Mouse (Mus musculus) liver, postnatal 0 days (tissue): ENCODE data around the gene Hspb1. TPM values are rescaled to one million over a fixed set of nuclear protein-coding genes. Genes with fewer than 3 reads are reported as not detected.

Source experiments
- ATAC-seq: fragments of 200-750 bp; cut with Nextera tagmentation; 2 replicates; pipeline ENCODE4 v1.8.0; 2017; ENCODE audit warnings: mild to moderate bottlenecking, moderate library complexity
- DNase-seq: peaks from one replicate; pipeline ENCODE4 v3.0.0-alpha.2; 2016
- H3K27ac ChIP-seq: fragments of 300-500 bp; sonication (generic); 2 replicates; pipeline ENCODE4 v1.5.1; 2014; ENCODE audit warnings: antibody characterized with exemption, moderate library complexity, mild to moderate bottlenecking, low read depth
- H3K27me3 ChIP-seq: fragments of 300-500 bp; sonication (generic); 2 replicates; pipeline ENCODE4 v1.6.1; 2014; ENCODE audit warnings: low read length, control low read depth, mixed read lengths; ENCODE audit not compliant: insufficient read depth
- H3K36me3 ChIP-seq: fragments of 300-500 bp; sonication (generic); replicated peaks from 2 replicates; pipeline ENCODE4 v1.6.1; 2014; ENCODE audit warnings: mild to moderate bottlenecking, control low read depth, low read length, moderate library complexity, mixed read lengths; ENCODE audit not compliant: insufficient read depth
- H3K4me1 ChIP-seq: fragments of 300-500 bp; sonication (generic); 2 replicates; pipeline ENCODE4 v1.6.1; 2014; ENCODE audit warnings: antibody characterized with exemption, mild to moderate bottlenecking, control low read depth; ENCODE audit not compliant: insufficient read depth
- H3K4me2 ChIP-seq: fragments of 300-500 bp; sonication (generic); 2 replicates; pipeline ENCODE4 v1.6.1; 2014; ENCODE audit warnings: low read depth, mild to moderate bottlenecking, low read length, moderate library complexity, mixed read lengths
- H3K4me3 ChIP-seq: fragments of 300-500 bp; sonication (generic); 2 replicates; pipeline ENCODE4 v1.5.1; 2014; ENCODE audit warnings: low read depth, low read length
- H3K9ac ChIP-seq: fragments of 300-500 bp; sonication (generic); replicated peaks from 2 replicates; pipeline ENCODE4 v1.6.1; 2014; ENCODE audit warnings: mild to moderate bottlenecking, moderate library complexity
- H3K9me3 ChIP-seq: fragments of 300-500 bp; sonication (generic); 2 replicates; pipeline ENCODE4 v1.6.1; 2016; ENCODE audit warnings: mild to moderate bottlenecking, control low read depth, low read length, mixed read lengths
- CTCF ChIP-seq: sonication (generic); IDR thresholded peaks from 2 replicates; pipeline ENCODE4 v1.5.1; 2016; ENCODE audit warnings: antibody characterized with exemption, low read depth
- EP300 ChIP-seq: IDR thresholded peaks from 2 replicates; pipeline ENCODE4 v1.6.1; 2016; ENCODE audit warnings: antibody characterized with exemption, low read depth, mild to moderate bottlenecking
- WGBS: fragments of 180-500 bp; shearing (Covaris S2); extraction: QIAGEN DNeasy Blood & Tissue Kit; methylation state at CpG from one replicate; pipeline ENCODE4 v1.1.7; 2014; ENCODE audit not compliant: insufficient replicate concordance; 5-methylcytosine and 5-hydroxymethylcytosine counted together
- polyA plus RNA-seq: library from polyadenylated mRNA; unstranded; fragments of >200 nt; fragmentation: Nextera tagmentation; extraction: Ambion mirVana; gene quantifications from 2 replicates; pipeline ENCODE4 v1.2.1, GENCODE M21; 2015

The Hspb1 gene
- 4.5 and 9.1 TPM in 2 replicates for polyA plus RNA-seq

- DNase-seq = peak; percentile 50
- Histone ChIP-seq H3K36me3 (no peaks in the 10 kb centered on the region), H3K4me2 (peak within 1 kb of the TSS; percentile 63), H3K4me3 (peak within 1 kb of the TSS; percentile 27), H3K4me1 (no peaks in the 10 kb centered on the region; the same call in 1 of the 2 replicates), H3K27me3 (peaks cover 33% of the 10 kb centered on the region), H3K9me3 (no peaks in the 10 kb centered on the region), H3K27ac (no peak within 1 kb of the TSS), H3K9ac (no peak within 1 kb of the TSS)
- 2% methylated on average over 24 of the region's 24 CpGs for WGBS
- ATAC-seq = peak; percentile 62
- TF ChIP-seq CTCF = no peak
- TF ChIP-seq EP300 = no peak
Measured at GRCm38 (mm10) chr5:135887675-135888102, at the start of gene Hspb1. TSS of gene Hspb1 (plus strand) at chr5:135887919.

DNA sequence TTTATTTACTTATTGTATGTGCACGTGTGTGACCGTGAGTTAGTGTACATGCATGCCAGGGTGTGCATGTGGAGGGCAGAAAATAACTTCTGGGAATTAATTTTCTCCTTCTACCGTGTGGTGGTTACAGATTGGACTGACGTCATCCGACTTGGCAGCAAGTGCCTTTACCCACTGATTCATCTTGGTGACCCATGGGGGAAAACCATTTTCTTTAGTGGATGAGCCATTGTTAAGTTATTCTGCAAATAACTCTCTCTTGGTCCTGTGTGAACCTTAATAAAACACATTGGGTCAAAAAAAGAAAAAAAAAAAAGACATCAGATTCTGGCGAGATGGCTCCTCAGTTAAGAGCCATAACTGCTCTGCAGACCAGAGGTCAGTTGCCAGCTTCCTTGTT lies 46.1 kb upstream of the Hspb1 start:
- Histone ChIP-seq H3K27me3 (no peaks in the 10 kb centered on the region), H3K36me3 (no peaks in the 10 kb centered on the region), H3K27ac (no peak overlapping the region), H3K4me1 (no peaks in the 10 kb centered on the region), H3K9ac (no peak overlapping the region), H3K4me2 (no peak overlapping the region), H3K4me3 (no peak overlapping the region), H3K9me3 (no peaks in the 10 kb centered on the region)
- no peak for DNase-seq
- TF ChIP-seq CTCF (no peak), EP300 (no peak)
- 68% methylated on average over 6 of the region's 6 CpGs for WGBS
- no peak for ATAC-seq

DNA sequence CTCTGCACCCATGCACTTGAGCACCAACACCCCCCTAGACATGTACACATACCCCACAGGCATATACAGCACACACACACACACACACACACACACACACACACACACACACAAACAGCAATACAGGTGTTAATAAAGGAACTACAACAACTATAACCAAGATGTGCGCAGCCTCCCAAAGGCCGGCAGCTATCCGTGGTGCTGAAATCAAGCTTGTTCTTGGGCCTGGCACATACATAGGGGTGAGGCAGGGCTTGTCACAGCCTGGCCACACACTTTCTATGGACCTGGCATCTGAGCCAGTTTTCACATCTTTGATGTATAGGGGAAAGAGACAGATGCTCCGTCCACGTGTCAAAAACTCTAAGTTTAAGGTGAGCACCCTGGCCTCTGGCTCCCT lies 44.3 kb upstream of the Hspb1 start:
- no peak overlapping the region for H3K9ac ChIP-seq
- 25% methylated on average over 5 of the region's 5 CpGs for WGBS
- H3K4me3 ChIP-seq = no peak overlapping the region
- no peak for TF ChIP-seq EP300
- no peak for TF ChIP-seq CTCF
- H3K4me1 ChIP-seq = no peaks in the 10 kb centered on the region
- no peaks in the 10 kb centered on the region for H3K36me3 ChIP-seq
- H3K27me3 ChIP-seq = no peaks in the 10 kb centered on the region
- H3K9me3 ChIP-seq = no peaks in the 10 kb centered on the region
- no peak for ATAC-seq
- H3K4me2 ChIP-seq = no peak overlapping the region
- H3K27ac ChIP-seq = no peak overlapping the region
- DNase-seq = peak; percentile 59

DNA sequence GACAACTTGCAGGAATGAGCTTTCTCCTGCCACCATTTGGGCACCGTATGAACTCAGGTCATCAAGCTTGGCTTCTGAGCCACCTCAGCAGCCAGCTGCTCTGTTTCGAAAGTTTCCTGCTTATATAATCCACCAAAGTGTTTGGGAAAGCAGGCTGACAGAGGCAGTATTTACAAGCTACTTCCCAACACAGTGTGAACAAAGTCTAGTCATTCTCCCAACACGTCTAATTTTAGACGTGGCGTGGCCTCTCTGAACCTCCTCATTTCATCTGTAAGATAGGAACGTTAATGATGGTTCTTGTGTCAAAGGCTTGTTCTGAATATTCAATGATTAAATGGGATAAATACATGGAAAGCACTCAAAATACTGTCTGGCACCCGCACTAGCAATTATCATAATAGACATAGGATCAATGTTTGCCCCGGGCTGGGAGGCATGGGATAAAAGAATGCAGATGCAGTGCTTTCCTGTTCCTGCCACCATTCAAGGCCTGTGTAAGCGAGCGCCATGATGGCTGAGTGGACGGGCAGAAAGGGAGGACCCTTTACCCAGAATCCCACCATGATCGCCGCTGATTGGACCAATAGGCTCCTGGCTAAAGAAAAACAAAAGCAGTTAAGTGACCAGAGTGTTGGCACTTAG lies 41.9 kb upstream of the Hspb1 start:
- peaks cover 14% of the 10 kb centered on the region for H3K27me3 ChIP-seq
- H3K4me1 ChIP-seq = no peaks in the 10 kb centered on the region
- H3K4me2 ChIP-seq = no peak overlapping the region
- H3K36me3 ChIP-seq = no peaks in the 10 kb centered on the region
- no peak for TF ChIP-seq EP300
- no peak for TF ChIP-seq CTCF
- ATAC-seq (no peak), DNase-seq (no peak)
- H3K9me3 ChIP-seq = no peaks in the 10 kb centered on the region
- no peak overlapping the region for H3K4me3 ChIP-seq
- WGBS = 72% methylated on average over 13 of the region's 13 CpGs
- H3K9ac ChIP-seq = no peak overlapping the region
- no peak overlapping the region for H3K27ac ChIP-seq

DNA sequence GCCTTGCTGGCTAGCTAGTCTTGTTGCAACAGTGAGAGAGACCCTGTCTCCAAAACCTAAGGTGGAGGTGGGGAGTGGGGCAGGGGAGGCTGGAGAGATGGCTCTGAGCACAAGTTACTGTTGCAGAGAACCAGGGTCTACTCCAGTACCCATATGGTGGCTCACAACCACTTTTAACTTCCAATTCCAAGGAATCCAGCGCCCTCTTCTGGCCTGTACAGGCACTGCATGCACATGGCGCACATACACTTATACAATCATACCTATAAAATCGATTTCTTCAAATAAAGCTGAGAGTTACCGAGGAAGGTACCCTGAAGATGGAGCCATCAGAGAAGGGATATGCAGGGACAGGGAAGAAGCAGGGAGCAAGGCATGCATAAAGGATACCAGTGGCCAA lies 40.3 kb upstream of the Hspb1 start:
- WGBS = 67% methylated on average over 4 of the region's 4 CpGs
- no peaks in the 10 kb centered on the region for H3K36me3 ChIP-seq
- no peaks in the 10 kb centered on the region for H3K4me1 ChIP-seq
- H3K27me3 ChIP-seq = peaks cover 31% of the 10 kb centered on the region
- no peak overlapping the region for H3K4me3 ChIP-seq
- no peak overlapping the region for H3K9ac ChIP-seq
- TF ChIP-seq EP300 (no peak), CTCF (peak; percentile 26; the same call in 1 of the 2 replicates)
- no peaks in the 10 kb centered on the region for H3K9me3 ChIP-seq
- DNase-seq (no peak), ATAC-seq (no peak)
- no peak overlapping the region for H3K4me2 ChIP-seq
- no peak overlapping the region for H3K27ac ChIP-seq

- H3K27ac ChIP-seq = no peak overlapping the region
- 71% methylated on average over 3 of the region's 3 CpGs for WGBS
- H3K4me2 ChIP-seq = no peak overlapping the region
- no peak overlapping the region for H3K9ac ChIP-seq
- no peaks in the 10 kb centered on the region for H3K36me3 ChIP-seq
- H3K27me3 ChIP-seq = peaks cover 35% of the 10 kb centered on the region
- no peak for TF ChIP-seq EP300
- no peaks in the 10 kb centered on the region for H3K9me3 ChIP-seq
- H3K4me1 ChIP-seq = no peaks in the 10 kb centered on the region
- DNase-seq = no peak
- ATAC-seq = no peak
- H3K4me3 ChIP-seq = no peak overlapping the region
Measured at GRCm38 (mm10) chr5:135847881-135848280, 39.8 kb upstream of the Hspb1 start.

DNA sequence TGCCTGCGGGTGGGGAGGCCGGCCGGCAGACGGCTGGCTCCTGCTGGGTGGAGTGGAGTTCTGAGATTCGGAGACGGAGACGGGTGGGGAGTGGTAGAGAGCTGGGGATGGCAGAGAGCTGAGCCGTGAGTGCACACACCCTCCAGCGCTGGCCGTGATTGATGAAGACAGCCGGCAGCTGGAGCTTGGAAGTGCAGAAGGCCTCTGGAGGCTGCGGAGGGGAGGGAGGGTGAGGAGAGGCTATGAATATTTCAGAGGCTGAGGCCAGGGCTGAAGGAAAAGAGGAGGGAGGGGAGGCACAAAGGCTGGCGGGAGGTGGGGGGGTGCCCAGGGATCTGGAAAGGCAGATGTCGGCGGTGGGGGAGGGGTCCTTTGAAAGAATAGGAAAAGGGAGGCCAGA lies 36.7 kb upstream of the Hspb1 start:
- Histone ChIP-seq H3K4me2 (no peak overlapping the region), H3K9me3 (no peaks in the 10 kb centered on the region), H3K36me3 (no peaks in the 10 kb centered on the region), H3K4me3 (no peak overlapping the region), H3K4me1 (no peaks in the 10 kb centered on the region), H3K27ac (no peak overlapping the region), H3K9ac (no peak overlapping the region), H3K27me3 (peaks cover 55% of the 10 kb centered on the region)
- DNase-seq = no peak
- ATAC-seq = no peak
- under 1% methylated on average over 15 of the region's 15 CpGs for WGBS
- TF ChIP-seq CTCF = no peak
